In genomic region chr13:63188306-63188705, GRCm38 (mm10) we compare ENCODE assay signal across 12 mouse cellular contexts.
DNase-seq lines count a peak whose midpoint lies in the region; ATAC-seq and TF ChIP-seq lines count a peak whose summit lies in the region.
"Had no signal": no experiment of that assay in that cellular context is flagged by ENCODE, and none has a peak within 500 bp of the region (broad histone marks: within the 10 kb centered on the region; RNA-seq: fewer than 3 reads in every experiment).

No protein-coding gene starts in this region.

- H3K4me1 ChIP-seq in heart, embryonic 15.5 days (replicated peaks): peaks cover 24% of the 10 kb centered on the region
- H3K4me1 ChIP-seq in heart, embryonic 11.5 days (ENCODE audit: control insufficient read depth, insufficient read depth, low read length): peaks cover 25% of the 10 kb centered on the region
- peaks cover 12% of the 10 kb centered on the region; the same call in 1 of the 2 replicates for H3K4me1 ChIP-seq in lung, postnatal 0 days (ENCODE audit: insufficient read depth, low read depth, low read length)
- peaks cover 7% of the 10 kb centered on the region; the same call in 1 of the 2 replicates for H3K4me1 ChIP-seq in forebrain, embryonic 16.5 days (replicated peaks; ENCODE audit: control insufficient read depth, insufficient read depth, low read length)

- TF ChIP-seq CTCF in lung, postnatal 0 days (IDR thresholded peaks at IDR 0.05): no peak

- H3K4me3 ChIP-seq in heart, embryonic 15.5 days: no peak overlapping the region
- H3K4me3 ChIP-seq in heart, embryonic 11.5 days (ENCODE audit: low read depth, low read length): no peak overlapping the region
- no peak overlapping the region for H3K4me3 ChIP-seq in lung, postnatal 0 days (ENCODE audit: low read depth, low read length)
- no peak overlapping the region for H3K4me3 ChIP-seq in forebrain, embryonic 16.5 days (replicated peaks; ENCODE audit: low read length)
- H3K4me3 ChIP-seq: gastrocnemius, adult 2 months had no signal

- H3K36me3 ChIP-seq in heart, embryonic 15.5 days: no peaks in the 10 kb centered on the region
- no peaks in the 10 kb centered on the region for H3K36me3 ChIP-seq in heart, embryonic 11.5 days (ENCODE audit: control insufficient read depth, insufficient read depth, low read length)
- H3K36me3 ChIP-seq in lung, postnatal 0 days (ENCODE audit: insufficient read depth, low read length): no peaks in the 10 kb centered on the region
- H3K36me3 ChIP-seq in forebrain, embryonic 16.5 days (ENCODE audit: control insufficient read depth, insufficient read depth): no peaks in the 10 kb centered on the region

- H3K27me3 ChIP-seq in heart, embryonic 15.5 days: no peaks in the 10 kb centered on the region
- no peaks in the 10 kb centered on the region for H3K27me3 ChIP-seq in heart, embryonic 11.5 days (ENCODE audit: control insufficient read depth, insufficient read depth, low read length)
- H3K27me3 ChIP-seq in lung, postnatal 0 days (replicated peaks; ENCODE audit: insufficient read depth, low read length): no peaks in the 10 kb centered on the region
- no peaks in the 10 kb centered on the region for H3K27me3 ChIP-seq in forebrain, embryonic 16.5 days (replicated peaks; ENCODE audit: control insufficient read depth, insufficient read depth, low read length)
- H3K27me3 ChIP-seq: CH12.LX had no signal

- H3K9me3 ChIP-seq in heart, embryonic 15.5 days (replicated peaks): no peaks in the 10 kb centered on the region
- no peaks in the 10 kb centered on the region for H3K9me3 ChIP-seq in heart, embryonic 11.5 days (replicated peaks; ENCODE audit: control insufficient read depth, low read length)
- H3K9me3 ChIP-seq in lung, postnatal 0 days (ENCODE audit: low read length): no peaks in the 10 kb centered on the region
- H3K9me3 ChIP-seq in forebrain, embryonic 16.5 days (ENCODE audit: control insufficient read depth, low read length): no peaks in the 10 kb centered on the region

- no peak for DNase-seq in lung, postnatal 0 days (ENCODE audit: low spot score)
- DNase-seq in lung, postnatal 36 days: no peak
- peak; percentile 27 to 44 for DNase-seq in left cerebral cortex, adult 9 months (ENCODE audit: low spot score in 2 of 2)
- DNase-seq in right cerebral cortex, postnatal 36 days (ENCODE audit: low spot score in 2 of 2): peak; percentile 22 to 58
- DNase-seq: gastrocnemius, adult 2 months; liver; retina, postnatal 1 day had no signal

- ATAC-seq in heart, embryonic 15.5 days (replicated peaks; ENCODE audit: insufficient number of reproducible peaks, insufficient read depth, low FRiP score, low read depth): no peak
- ATAC-seq in heart, embryonic 11.5 days (replicated peaks; ENCODE audit: insufficient number of reproducible peaks, low FRiP score, low TSS enrichment): no peak
- ATAC-seq in lung, postnatal 0 days: no peak
- no peak for ATAC-seq in forebrain, embryonic 16.5 days
- no peak for ATAC-seq in erythroid progenitor cell, adult 5-6 weeks (replicated peaks; ENCODE audit: low FRiP score, poor library complexity, severe bottlenecking)

- peak overlapping the region; percentile 70 for H3K27ac ChIP-seq in heart, embryonic 15.5 days
- H3K27ac ChIP-seq in heart, embryonic 11.5 days (ENCODE audit: low read depth, low read length): no peak overlapping the region; the same call in 1 of the 2 replicates
- H3K27ac ChIP-seq in lung, postnatal 0 days (ENCODE audit: low read length): peak overlapping the region; percentile 43; the same call in 1 of the 2 replicates
- H3K27ac ChIP-seq in forebrain, embryonic 16.5 days (ENCODE audit: low read length): no peak overlapping the region

- 61% methylated on average over 5 of the region's 5 CpGs for WGBS in heart, embryonic 15.5 days
- WGBS in heart, embryonic 11.5 days (ENCODE audit: insufficient replicate concordance): 71% methylated on average over 5 of the region's 5 CpGs
- 61% methylated on average over 5 of the region's 5 CpGs for WGBS in lung, postnatal 0 days
- 63% methylated on average over 5 of the region's 5 CpGs for WGBS in forebrain, embryonic 16.5 days

- TF ChIP-seq EP300 in lung, postnatal 0 days (IDR thresholded peaks at IDR 0.05): no peak

- no peak overlapping the region for H3K9ac ChIP-seq in heart, embryonic 15.5 days
- no peak overlapping the region for H3K9ac ChIP-seq in heart, embryonic 11.5 days (ENCODE audit: low read depth, low read length)
- H3K9ac ChIP-seq in lung, postnatal 0 days (replicated peaks; ENCODE audit: low read depth): no peak overlapping the region
- no peak overlapping the region for H3K9ac ChIP-seq in forebrain, embryonic 16.5 days (replicated peaks; ENCODE audit: low read depth, low read length)

- no peak overlapping the region for H3K4me2 ChIP-seq in heart, embryonic 15.5 days
- no peak overlapping the region for H3K4me2 ChIP-seq in heart, embryonic 11.5 days
- H3K4me2 ChIP-seq in lung, postnatal 0 days (replicated peaks; ENCODE audit: low read depth, low read length): no peak overlapping the region
- H3K4me2 ChIP-seq in forebrain, embryonic 16.5 days (ENCODE audit: low read length): no peak overlapping the region

Comparison
In these comparisons a context has a peak if more than half of its experiments do, and no peak if none do; other contexts are left out.
1. H3K27ac ChIP-seq: peak in heart, embryonic 15.5 days (single experiment) and lung, postnatal 0 days (single experiment); none in heart, embryonic 11.5 days (single experiment) and forebrain, embryonic 16.5 days (single experiment).
2. DNase-seq: peak in left cerebral cortex, adult 9 months (2 of 2) and right cerebral cortex, postnatal 36 days (2 of 2); none in lung, postnatal 0 days (single experiment) and lung, postnatal 36 days (single experiment).